Mouse (Mus musculus): ENCODE measurements around the gene Tspan14. TPM values are rescaled to one million over a fixed set of nuclear protein-coding genes. Genes with fewer than 3 reads are reported as not detected.

The Tspan14 gene
- total and polyA plus RNA-seq, 3 experiments: 10.3 to 32.3 (median 23.4) TPM

GRCm38 (mm10) chr14:40985635-40986034 lies 19.0 kb upstream of the Tspan14 start:
- ATAC-seq (ENCODE audit: extremely low read depth, insufficient number of reproducible peaks, low FRiP score, poor library complexity, severe bottlenecking): no peak
- H3K9me3 ChIP-seq (replicated peaks): no peaks in the 10 kb centered on the region

GRCm38 (mm10) chr14:40979723-40980122 lies 13.1 kb upstream of the Tspan14 start:
- ATAC-seq (ENCODE audit: extremely low read depth, insufficient number of reproducible peaks, low FRiP score, poor library complexity, severe bottlenecking): no peak

More at GRCm38 (mm10) chr14:40985635-40986034, 19.0 kb upstream of the Tspan14 start:
- TF ChIP-seq GATA2 (IDR thresholded peaks at IDR 0.05; ENCODE audit: borderline replicate concordance, low read depth, low read length) (no peak), GATA1 (IDR thresholded peaks at IDR 0.05; ENCODE audit: borderline replicate concordance, low read length) (no peak), POLR2AphosphoS5 (IDR thresholded peaks at IDR 0.05; ENCODE audit: insufficient replicate concordance, low read depth, low read length) (no peak), TAL1 (conservative IDR thresholded peaks at IDR 0.05; ENCODE audit: low read depth, low read length) (no peak), CTCF (IDR thresholded peaks at IDR 0.05; ENCODE audit: low read depth, low read length) (no peak)
- H3K4me3 ChIP-seq (ENCODE audit: low read depth, low read length): no peak overlapping the region
- no peak for DNase-seq (ENCODE audit: low spot score)
- H3K4me1 ChIP-seq (ENCODE audit: insufficient read depth, low read depth, low read length): peaks cover 68% of the 10 kb centered on the region
- peaks cover 8% of the 10 kb centered on the region for H3K36me3 ChIP-seq (replicated peaks)
- no peaks in the 10 kb centered on the region for H3K27me3 ChIP-seq (ENCODE audit: insufficient read depth, low read length)

DNA sequence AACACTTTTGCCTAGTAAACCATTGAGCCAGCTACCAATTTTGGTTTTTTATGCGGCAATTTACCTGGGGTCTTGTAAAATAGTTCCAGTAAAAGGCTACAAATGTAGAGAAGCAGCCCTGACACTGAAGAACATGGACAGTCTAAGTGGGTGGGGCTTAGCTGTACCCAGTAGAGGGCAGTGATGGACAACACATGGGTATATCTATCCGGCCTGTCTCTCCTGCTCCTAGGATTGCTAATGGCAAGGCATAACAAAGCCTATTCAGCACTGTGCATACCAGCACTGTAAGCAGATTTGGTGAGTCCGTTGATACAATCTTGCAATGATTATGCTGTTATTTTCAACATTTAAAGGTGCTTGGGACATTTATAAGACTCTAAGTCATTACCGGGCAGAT lies 12.4 kb upstream of the Tspan14 start:
- H3K9me3 ChIP-seq (replicated peaks): no peaks in the 10 kb centered on the region
- no peaks in the 10 kb centered on the region for H3K36me3 ChIP-seq (replicated peaks)
- ATAC-seq (ENCODE audit: extremely low read depth, insufficient number of reproducible peaks, low FRiP score, poor library complexity, severe bottlenecking) (peak; percentile 89), DNase-seq (ENCODE audit: low spot score) (no peak)
- no peaks in the 10 kb centered on the region for H3K27me3 ChIP-seq (ENCODE audit: insufficient read depth, low read length)
- H3K4me1 ChIP-seq (ENCODE audit: insufficient read depth, low read depth, low read length): peaks cover 49% of the 10 kb centered on the region
- no peak for TF ChIP-seq TAL1 (conservative IDR thresholded peaks at IDR 0.05; ENCODE audit: low read depth, low read length)
- TF ChIP-seq GATA1 (IDR thresholded peaks at IDR 0.05; ENCODE audit: borderline replicate concordance, low read length): no peak
- no peak for TF ChIP-seq GATA2 (IDR thresholded peaks at IDR 0.05; ENCODE audit: borderline replicate concordance, low read depth, low read length)
- peak; percentile 54 for TF ChIP-seq CTCF (IDR thresholded peaks at IDR 0.05; ENCODE audit: low read depth, low read length)
- no peak overlapping the region for H3K4me3 ChIP-seq (ENCODE audit: low read depth, low read length)

More at GRCm38 (mm10) chr14:40979723-40980122, 13.1 kb upstream of the Tspan14 start:
- Histone ChIP-seq H3K36me3 (replicated peaks) (no peaks in the 10 kb centered on the region), H3K9me3 (replicated peaks) (no peaks in the 10 kb centered on the region), H3K4me3 (ENCODE audit: low read depth, low read length) (no peak overlapping the region), H3K4me1 (ENCODE audit: insufficient read depth, low read depth, low read length) (peaks cover 56% of the 10 kb centered on the region), H3K27me3 (ENCODE audit: insufficient read depth, low read length) (no peaks in the 10 kb centered on the region)
- no peak for TF ChIP-seq TAL1 (conservative IDR thresholded peaks at IDR 0.05; ENCODE audit: low read depth, low read length)
- no peak for TF ChIP-seq GATA1 (IDR thresholded peaks at IDR 0.05; ENCODE audit: borderline replicate concordance, low read length)
- no peak for TF ChIP-seq GATA2 (IDR thresholded peaks at IDR 0.05; ENCODE audit: borderline replicate concordance, low read depth, low read length)
- no peak for DNase-seq (ENCODE audit: low spot score)

- no peak for DNase-seq (ENCODE audit: low spot score)
- Histone ChIP-seq H3K4me3 (ENCODE audit: low read depth, low read length) (no peak overlapping the region), H3K36me3 (replicated peaks) (no peaks in the 10 kb centered on the region), H3K27me3 (ENCODE audit: insufficient read depth, low read length) (no peaks in the 10 kb centered on the region), H3K4me1 (ENCODE audit: insufficient read depth, low read depth, low read length) (peaks cover 36% of the 10 kb centered on the region), H3K9me3 (replicated peaks) (no peaks in the 10 kb centered on the region)
- TF ChIP-seq CTCF (IDR thresholded peaks at IDR 0.05; ENCODE audit: low read depth, low read length): no peak
- TF ChIP-seq POLR2AphosphoS5 (IDR thresholded peaks at IDR 0.05; ENCODE audit: insufficient replicate concordance, low read depth, low read length): no peak
- TF ChIP-seq GATA2 (IDR thresholded peaks at IDR 0.05; ENCODE audit: borderline replicate concordance, low read depth, low read length): no peak
- no peak for TF ChIP-seq TAL1 (conservative IDR thresholded peaks at IDR 0.05; ENCODE audit: low read depth, low read length)
- no peak for TF ChIP-seq GATA1 (IDR thresholded peaks at IDR 0.05; ENCODE audit: borderline replicate concordance, low read length)
- ATAC-seq (ENCODE audit: extremely low read depth, insufficient number of reproducible peaks, low FRiP score, poor library complexity, severe bottlenecking): no peak; the same call in 1 of the 2 replicates
These were observed 8.6 kb upstream of the Tspan14 start for GRCm38 (mm10) chr14:40975127-40975721.

DNA sequence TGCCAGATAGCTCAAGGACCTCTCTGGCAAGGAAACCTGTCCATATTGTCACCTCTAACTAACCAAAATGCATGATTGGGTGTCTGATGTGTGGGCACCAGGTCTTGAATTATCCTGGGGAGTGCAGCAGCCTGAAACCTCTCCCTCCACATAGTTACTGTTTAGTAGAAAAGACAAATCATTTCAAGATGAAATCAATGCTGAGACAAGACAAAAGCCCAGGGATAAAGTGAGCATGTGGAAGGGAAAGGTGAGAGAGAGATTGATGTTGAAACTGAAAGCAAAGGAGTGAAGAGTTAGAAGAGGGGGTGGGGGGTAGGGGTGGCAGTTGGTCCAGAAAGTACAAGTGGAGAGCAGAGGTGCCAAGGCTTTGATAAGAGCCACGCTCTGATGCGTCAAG lies 1.4 kb upstream of the Tspan14 start:
- peaks cover 10% of the 10 kb centered on the region for H3K36me3 ChIP-seq (replicated peaks)
- ATAC-seq (ENCODE audit: extremely low read depth, insufficient number of reproducible peaks, low FRiP score, poor library complexity, severe bottlenecking) (no peak), DNase-seq (ENCODE audit: low spot score) (no peak)
- no peaks in the 10 kb centered on the region for H3K9me3 ChIP-seq (replicated peaks)
- H3K27me3 ChIP-seq (ENCODE audit: insufficient read depth, low read length): no peaks in the 10 kb centered on the region
- H3K4me1 ChIP-seq (ENCODE audit: insufficient read depth, low read depth, low read length): peaks cover 56% of the 10 kb centered on the region
- TF ChIP-seq GATA1 (IDR thresholded peaks at IDR 0.05; ENCODE audit: borderline replicate concordance, low read length): no peak
- TF ChIP-seq GATA2 (IDR thresholded peaks at IDR 0.05; ENCODE audit: borderline replicate concordance, low read depth, low read length): no peak
- TF ChIP-seq CTCF (IDR thresholded peaks at IDR 0.05; ENCODE audit: low read depth, low read length): no peak
- no peak for TF ChIP-seq POLR2AphosphoS5 (IDR thresholded peaks at IDR 0.05; ENCODE audit: insufficient replicate concordance, low read depth, low read length)
- TF ChIP-seq TAL1 (conservative IDR thresholded peaks at IDR 0.05; ENCODE audit: low read depth, low read length): no peak
- no peak overlapping the region for H3K4me3 ChIP-seq (ENCODE audit: low read depth, low read length)

DNA sequence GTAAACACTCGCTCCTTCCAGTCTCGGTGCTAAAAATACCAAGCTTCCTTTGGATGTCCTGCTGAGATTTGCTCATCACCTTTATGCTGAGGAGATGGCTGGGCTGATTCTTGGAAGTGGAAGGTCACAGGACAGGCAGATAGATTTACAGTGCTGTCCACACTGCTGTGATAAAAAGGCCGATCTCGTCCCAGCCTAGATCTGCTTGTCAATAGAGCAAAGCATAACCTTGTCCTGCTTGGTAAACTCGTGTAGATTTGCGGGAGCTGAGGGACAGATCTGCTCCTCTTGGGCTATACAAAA lies 942 bp upstream of the Tspan14 start:
- no peaks in the 10 kb centered on the region for H3K9me3 ChIP-seq (replicated peaks)
- peaks cover 10% of the 10 kb centered on the region for H3K36me3 ChIP-seq (replicated peaks)
- ATAC-seq (ENCODE audit: extremely low read depth, insufficient number of reproducible peaks, low FRiP score, poor library complexity, severe bottlenecking) (no peak), DNase-seq (ENCODE audit: low spot score) (no peak)
- TF ChIP-seq POLR2AphosphoS5 (IDR thresholded peaks at IDR 0.05; ENCODE audit: insufficient replicate concordance, low read depth, low read length) (no peak), GATA1 (IDR thresholded peaks at IDR 0.05; ENCODE audit: borderline replicate concordance, low read length) (no peak), GATA2 (IDR thresholded peaks at IDR 0.05; ENCODE audit: borderline replicate concordance, low read depth, low read length) (no peak), TAL1 (conservative IDR thresholded peaks at IDR 0.05; ENCODE audit: low read depth, low read length) (no peak), CTCF (IDR thresholded peaks at IDR 0.05; ENCODE audit: low read depth, low read length) (no peak)
- H3K4me3 ChIP-seq (ENCODE audit: low read depth, low read length): peak overlapping the region; percentile 84
- no peaks in the 10 kb centered on the region for H3K27me3 ChIP-seq (ENCODE audit: insufficient read depth, low read length)
- H3K4me1 ChIP-seq (ENCODE audit: insufficient read depth, low read depth, low read length): peaks cover 61% of the 10 kb centered on the region
